Mouse (Mus musculus) heart, embryonic 16.5 days (tissue): ENCODE measurements at regions not wholly inside any gene's neighbourhood (a gene's known extent, or its start where the extent isn't known, plus 50 kb on each side); places are given as distances from the start of the nearest gene placed in this dataset.
"Not testable (repeated sequence)": the region's sequence is repeated elsewhere in the genome, so short reads cannot be mapped to it uniquely, and the experiment has no call there.

ENCODE experiments used
- ATAC-seq: fragments of 200-750 bp; cut with Nextera tagmentation; replicated peaks from 2 replicates; pipeline ENCODE4 v1.8.0; 2017; ENCODE audit warnings: moderate number of reproducible peaks; ENCODE audit not compliant: insufficient read depth, low FRiP score; ENCODE audit errors: extremely low read depth
- H3K27ac ChIP-seq: fragments of 300-500 bp; sonication (generic); 2 replicates; pipeline ENCODE4 v1.5.1; 2014; ENCODE audit warnings: mild to moderate bottlenecking, low read length, control low read depth, moderate library complexity
- H3K27me3 ChIP-seq: fragments of 300-500 bp; sonication (generic); 2 replicates; pipeline ENCODE4 v1.6.1; 2014; ENCODE audit warnings: low read length, mixed read lengths; ENCODE audit not compliant: control insufficient read depth, insufficient read depth
- H3K36me3 ChIP-seq: fragments of 300-500 bp; sonication (generic); 2 replicates; pipeline ENCODE4 v1.6.1; 2014; ENCODE audit not compliant: control insufficient read depth, insufficient read depth
- H3K4me1 ChIP-seq: fragments of 300-500 bp; sonication (generic); 2 replicates; pipeline ENCODE4 v1.6.1; 2014; ENCODE audit warnings: low read length, mixed read lengths; ENCODE audit not compliant: control insufficient read depth, insufficient read depth
- H3K4me2 ChIP-seq: fragments of 300-500 bp; sonication (generic); 2 replicates; pipeline ENCODE4 v1.6.1; 2014; ENCODE audit warnings: low read depth, mild to moderate bottlenecking, control low read depth, low read length
- H3K4me3 ChIP-seq: fragments of 300-500 bp; sonication (generic); 2 replicates; pipeline ENCODE4 v1.5.1; 2014; ENCODE audit warnings: mild to moderate bottlenecking, control low read depth, low read length
- H3K9ac ChIP-seq: fragments of 300-500 bp; sonication (generic); 2 replicates; pipeline ENCODE4 v1.6.1; 2014; ENCODE audit warnings: low read length, control low read depth
- H3K9me3 ChIP-seq: fragments of 300-500 bp; sonication (generic); replicated peaks from 2 replicates; pipeline ENCODE4 v1.6.1; 2016; ENCODE audit warnings: low read length; ENCODE audit not compliant: control insufficient read depth
- WGBS: fragments of 180-500 bp; shearing (Covaris S2); extraction: QIAGEN DNeasy Blood & Tissue Kit; methylation state at CpG from one replicate; pipeline ENCODE4 v1.1.7; 2014; 5-methylcytosine and 5-hydroxymethylcytosine counted together

- not testable (repeated sequence) for H3K4me2 ChIP-seq, ATAC-seq
These were observed 179.8 kb upstream of the Olfr1324 start for GRCm38 (mm10) chrX:50608141-50608540.

GRCm38 (mm10) chrX:50607636-50608035 is 179.3 kb upstream of the Olfr1324 start:
- Histone ChIP-seq H3K27ac (no peak overlapping the region), H3K9me3 (no peaks in the 10 kb centered on the region), H3K4me1 (no peaks in the 10 kb centered on the region), H3K36me3 (no peaks in the 10 kb centered on the region), H3K27me3 (no peaks in the 10 kb centered on the region), H3K4me2 (no peak overlapping the region), H3K9ac (no peak overlapping the region), H3K4me3 (no peak overlapping the region)
- no peak for ATAC-seq
- 65% methylated on average over 7 of the region's 7 CpGs for WGBS

More at GRCm38 (mm10) chrX:50608141-50608540, 179.8 kb upstream of the Olfr1324 start:
- not testable (repeated sequence) for H3K27ac ChIP-seq, H3K9me3 ChIP-seq, H3K36me3 ChIP-seq, H3K4me3 ChIP-seq, H3K4me1 ChIP-seq, H3K27me3 ChIP-seq, H3K9ac ChIP-seq
- WGBS = 71% methylated on average over 5 of the region's 6 CpGs

GRCm38 (mm10) chrX:50605517-50605916 is 177.2 kb upstream of the Olfr1324 start:
- not testable (repeated sequence) for H3K36me3 ChIP-seq, H3K27ac ChIP-seq, H3K4me2 ChIP-seq, H3K9ac ChIP-seq, H3K9me3 ChIP-seq, H3K4me1 ChIP-seq, H3K27me3 ChIP-seq
- WGBS = 59% methylated on average over 2 of the region's 2 CpGs
- peak; percentile 80 for ATAC-seq
- 0 out of 2 replicates have a peak overlapping the region, but pooled peaks have one; percentile 14 for H3K4me3 ChIP-seq

GRCm38 (mm10) chrX:50604995-50605394 is 176.7 kb upstream of the Olfr1324 start:
- 70% methylated on average over 4 of the region's 4 CpGs for WGBS
- not testable (repeated sequence) for H3K4me1 ChIP-seq, H3K9ac ChIP-seq, H3K9me3 ChIP-seq, H3K4me2 ChIP-seq, H3K27ac ChIP-seq, H3K36me3 ChIP-seq, ATAC-seq, H3K4me3 ChIP-seq, H3K27me3 ChIP-seq

GRCm38 (mm10) chrX:50602881-50603280 is 174.6 kb upstream of the Olfr1324 start:
- Histone ChIP-seq H3K4me2 (peak overlapping the region; percentile 50; the same call in 1 of the 2 replicates), H3K4me3 (peak overlapping the region; percentile 38)
- H3K27ac ChIP-seq, H3K4me1 ChIP-seq, H3K9ac ChIP-seq, H3K9me3 ChIP-seq, H3K36me3 ChIP-seq, H3K27me3 ChIP-seq: not testable (repeated sequence)
- WGBS = 41% methylated on average over 3 of the region's 3 CpGs
- ATAC-seq = peak; percentile 56; the same call in 1 of the 2 replicates

GRCm38 (mm10) chrX:50602461-50602875 is 174.2 kb upstream of the Olfr1324 start:
- not testable (repeated sequence) for H3K9me3 ChIP-seq, H3K9ac ChIP-seq, ATAC-seq, H3K27ac ChIP-seq, H3K36me3 ChIP-seq, H3K27me3 ChIP-seq, H3K4me1 ChIP-seq
- H3K4me2 ChIP-seq = peak overlapping the region; percentile 50; the same call in 1 of the 2 replicates
- WGBS = 77% methylated on average over 9 of the region's 9 CpGs
- H3K4me3 ChIP-seq = peak overlapping the region; percentile 38

- not testable (repeated sequence) for H3K27me3 ChIP-seq, H3K4me1 ChIP-seq, H3K9me3 ChIP-seq, H3K36me3 ChIP-seq
- Histone ChIP-seq H3K4me3 (peak overlapping the region; percentile 29), H3K4me2 (peak overlapping the region; percentile 46), H3K27ac (0 out of 2 replicates have a peak overlapping the region, but pooled peaks have one; percentile 45), H3K9ac (peak overlapping the region; percentile 11; the same call in 1 of the 2 replicates)
- ATAC-seq = peak; percentile 68
- 59% methylated on average over 3 of the region's 3 CpGs for WGBS
These were observed 172.0 kb upstream of the Olfr1324 start for GRCm38 (mm10) chrX:50600262-50600661.

- ATAC-seq = peak; percentile 61; the same call in 1 of the 2 replicates
- no peaks in the 10 kb centered on the region for H3K9me3 ChIP-seq
- H3K27ac ChIP-seq = 0 out of 2 replicates have a peak overlapping the region, but pooled peaks have one; percentile 45
- H3K9ac ChIP-seq = peak overlapping the region; percentile 11; the same call in 1 of the 2 replicates
- peaks cover 7% of the 10 kb centered on the region; the same call in 1 of the 2 replicates for H3K36me3 ChIP-seq
- no peaks in the 10 kb centered on the region for H3K4me1 ChIP-seq
- WGBS = 60% methylated on average over 4 of the region's 4 CpGs
- peak overlapping the region; percentile 46 for H3K4me2 ChIP-seq
- no peaks in the 10 kb centered on the region for H3K27me3 ChIP-seq
- H3K4me3 ChIP-seq = peak overlapping the region; percentile 29
These were observed 171.5 kb upstream of the Olfr1324 start for GRCm38 (mm10) chrX:50599780-50600179.

GRCm38 (mm10) chrX:50597626-50598025 is 169.3 kb upstream of the Olfr1324 start:
- H3K9ac ChIP-seq, H3K36me3 ChIP-seq, H3K27me3 ChIP-seq, H3K27ac ChIP-seq, H3K4me1 ChIP-seq, H3K4me2 ChIP-seq, H3K9me3 ChIP-seq, ATAC-seq: not testable (repeated sequence)
- peak overlapping the region; percentile 39 for H3K4me3 ChIP-seq
- WGBS = 84% methylated on average over 3 of the region's 3 CpGs
